Mouse (Mus musculus) adrenal gland, adult (tissue): ENCODE data around the gene Adamts12.

Experiments used
- DNase-seq, 2 experiments: peaks; one replicate each; pipeline ENCODE4 v3.0.0; 2022 to 2023; ENCODE audit warnings: low spot score in 1 of 2; ENCODE audit not compliant: inconsistent age in 2 of 2

The Adamts12 gene

GRCm38 (mm10) chr15:11075726-11076361 lies 11.3 kb downstream of the Adamts12 start:
- DNase-seq = no peak

- DNase-seq = no peak
These were observed 18.5 kb downstream of the Adamts12 start for GRCm38 (mm10) chr15:11082961-11083569.

DNA sequence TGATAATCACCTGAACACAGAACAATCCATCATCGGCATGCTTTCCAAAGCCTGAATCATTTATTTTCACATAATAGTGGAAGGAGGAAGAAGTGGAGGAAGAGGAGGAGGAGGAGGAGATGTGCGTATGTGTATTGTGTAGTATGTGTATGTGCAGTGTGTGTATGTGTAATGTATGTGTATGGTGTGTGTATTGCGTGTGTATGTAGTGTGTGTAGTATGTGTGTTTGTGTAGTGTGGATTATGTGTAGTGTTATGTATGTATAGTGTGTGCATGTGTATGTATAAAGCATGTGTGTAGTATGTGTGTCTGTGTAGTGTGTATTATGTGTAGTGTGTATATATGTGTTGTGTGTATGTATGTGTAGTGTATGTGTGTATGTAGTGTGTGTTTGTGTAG lies 19.1 kb downstream of the Adamts12 start:
- DNase-seq = no peak

DNA sequence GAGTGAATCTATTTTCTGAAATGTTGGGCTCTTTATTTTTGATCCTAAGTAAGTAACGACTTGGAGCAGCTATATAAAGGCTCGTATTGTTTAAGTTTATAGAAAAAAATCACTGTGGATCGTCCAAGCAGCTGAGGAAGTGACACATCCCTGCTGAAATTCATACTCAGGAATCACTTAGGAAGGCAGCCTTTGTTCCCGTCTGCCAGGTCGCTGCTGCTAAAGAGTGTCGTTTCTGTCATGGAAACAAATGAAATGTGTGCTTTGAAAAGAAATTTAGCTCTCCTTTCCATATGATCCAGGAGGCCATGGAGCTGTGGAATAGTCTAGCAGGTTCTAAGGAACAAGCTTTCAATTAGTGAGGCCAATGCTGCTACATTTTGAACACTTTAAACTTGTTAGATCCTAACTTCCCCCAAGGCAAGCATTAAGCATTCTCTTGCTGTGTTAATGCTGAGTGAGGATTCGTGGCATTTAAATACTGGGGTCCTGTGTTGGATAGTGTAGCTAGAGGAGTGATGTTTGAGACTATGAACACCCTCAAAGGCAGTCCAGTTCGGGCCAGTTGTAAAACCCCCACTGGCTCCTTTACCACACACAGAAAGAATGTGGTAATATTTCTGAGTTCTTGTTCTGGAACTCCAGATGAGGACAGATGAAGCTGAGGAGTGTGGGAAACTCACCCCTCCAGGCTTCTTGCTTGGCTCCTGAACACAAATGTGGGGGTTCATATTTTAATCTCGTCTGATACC lies 19.8 kb downstream of the Adamts12 start:
- DNase-seq = no peak

GRCm38 (mm10) chr15:11084993-11085365 lies 20.4 kb downstream of the Adamts12 start:
- no peak for DNase-seq

GRCm38 (mm10) chr15:11089494-11089893 lies 24.9 kb downstream of the Adamts12 start:
- no peak for DNase-seq

- no peak for DNase-seq
These were observed 31.0 kb downstream of the Adamts12 start for GRCm38 (mm10) chr15:11095566-11095965.

- DNase-seq = no peak
These were observed 33.5 kb downstream of the Adamts12 start for GRCm38 (mm10) chr15:11097967-11098702.

DNA sequence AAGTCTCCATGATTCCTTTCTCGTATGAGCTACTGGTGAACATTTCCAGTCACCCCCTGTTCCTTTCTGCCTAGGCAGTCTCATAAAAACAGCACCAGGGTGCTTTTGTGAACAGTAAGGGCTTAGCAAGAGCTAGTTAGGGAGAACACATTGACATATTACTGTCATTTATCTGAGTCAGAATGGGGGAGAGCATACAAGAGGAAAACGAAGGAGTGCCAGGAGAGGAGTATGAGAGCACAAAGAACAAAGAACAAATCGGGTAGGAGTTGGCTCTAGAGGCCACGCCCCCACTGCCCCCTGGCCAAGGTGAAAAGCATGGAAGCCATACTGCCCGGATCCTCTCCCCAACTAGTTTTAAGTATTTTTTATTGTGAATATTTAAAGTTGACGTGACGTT lies 34.4 kb downstream of the Adamts12 start:
- DNase-seq = no peak

DNA sequence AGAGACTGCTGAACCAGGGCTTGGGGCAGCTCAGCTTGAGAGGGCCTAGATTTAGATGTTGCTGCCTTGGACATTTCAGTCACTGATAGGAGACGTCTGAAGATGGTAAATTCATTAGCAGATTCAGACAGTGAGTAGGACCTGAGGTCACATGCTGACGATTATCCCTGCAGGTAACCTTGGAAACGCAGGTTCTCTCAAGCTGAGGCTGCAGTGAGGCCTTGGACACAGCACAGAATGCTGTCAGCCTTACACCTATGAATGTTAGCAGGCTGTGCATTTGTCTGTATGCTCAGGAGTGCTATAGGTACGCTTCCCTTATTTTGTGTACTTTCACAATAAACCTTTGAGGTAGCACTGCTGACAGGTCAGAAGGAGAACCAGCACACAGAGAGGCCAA lies 36.3 kb downstream of the Adamts12 start:
- no peak for DNase-seq

DNA sequence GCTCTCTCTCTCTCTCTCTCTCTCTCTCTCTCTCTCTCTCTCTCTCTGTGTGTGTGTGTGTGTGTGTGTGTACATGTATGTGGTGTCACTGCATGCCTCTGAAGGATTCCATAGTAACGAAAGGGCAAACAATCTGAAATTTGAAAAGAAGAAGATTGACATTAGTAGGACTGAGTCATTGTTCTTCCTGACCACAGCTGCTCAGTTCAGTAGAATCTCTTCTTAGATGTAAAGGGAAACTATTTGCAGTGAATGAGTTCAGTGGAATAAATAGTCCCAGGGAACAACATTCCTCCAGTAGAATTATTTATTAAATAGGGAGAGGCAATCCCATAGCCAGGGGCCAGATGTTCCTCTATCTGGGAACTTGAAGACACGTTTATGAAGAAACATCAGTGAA lies 40.5 kb downstream of the Adamts12 start:
- DNase-seq = no peak

DNA sequence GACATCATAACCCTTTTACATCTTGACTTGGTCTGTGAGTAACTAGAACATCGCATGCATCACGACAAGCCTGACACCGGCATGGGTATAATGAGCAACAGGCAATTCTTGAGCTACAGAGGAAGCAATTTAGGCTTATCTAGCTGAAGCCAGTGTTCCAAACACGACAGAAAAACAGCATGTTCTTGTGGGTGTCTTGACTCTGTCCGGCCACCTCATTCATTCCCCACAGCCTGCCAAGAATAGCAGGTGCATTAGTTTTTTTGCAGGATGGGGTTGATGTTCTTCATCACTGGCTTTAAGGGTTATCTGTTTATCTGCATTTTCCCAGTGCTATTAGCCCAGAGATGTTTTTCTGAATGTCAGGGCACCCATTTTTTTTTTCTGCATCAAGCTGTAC lies 42.8 kb downstream of the Adamts12 start:
- DNase-seq = peak in 1 of 2 experiments; percentile 5

GRCm38 (mm10) chr15:11114631-11115197 lies 50.1 kb downstream of the Adamts12 start:
- DNase-seq = no peak

- DNase-seq = peak; percentile 18 to 62
These were observed 51.7 kb downstream of the Adamts12 start for GRCm38 (mm10) chr15:11116303-11116702.

DNA sequence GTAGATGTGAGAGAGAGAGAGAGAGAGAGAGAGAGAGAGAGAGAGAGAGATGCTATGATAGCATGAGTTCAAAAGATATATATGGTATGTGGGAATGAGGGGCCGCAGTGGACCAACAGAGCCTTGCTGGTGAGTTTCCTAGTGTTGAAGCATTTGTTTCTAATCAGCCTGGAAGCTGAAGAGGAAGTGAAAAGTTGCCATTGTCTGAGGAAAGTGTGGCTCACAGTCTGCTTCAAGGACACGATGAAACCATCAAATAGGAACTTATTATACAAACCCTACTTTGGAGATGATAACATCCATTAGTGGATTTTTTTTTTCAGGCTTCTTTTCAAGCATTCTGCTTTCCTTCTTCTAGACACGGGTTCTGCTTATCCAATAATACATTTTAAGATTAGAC lies 52.3 kb downstream of the Adamts12 start:
- no peak for DNase-seq

GRCm38 (mm10) chr15:11118371-11118770 lies 53.8 kb downstream of the Adamts12 start:
- DNase-seq = no peak

- no peak for DNase-seq
These were observed 57.1 kb downstream of the Adamts12 start for GRCm38 (mm10) chr15:11121721-11122120.

DNA sequence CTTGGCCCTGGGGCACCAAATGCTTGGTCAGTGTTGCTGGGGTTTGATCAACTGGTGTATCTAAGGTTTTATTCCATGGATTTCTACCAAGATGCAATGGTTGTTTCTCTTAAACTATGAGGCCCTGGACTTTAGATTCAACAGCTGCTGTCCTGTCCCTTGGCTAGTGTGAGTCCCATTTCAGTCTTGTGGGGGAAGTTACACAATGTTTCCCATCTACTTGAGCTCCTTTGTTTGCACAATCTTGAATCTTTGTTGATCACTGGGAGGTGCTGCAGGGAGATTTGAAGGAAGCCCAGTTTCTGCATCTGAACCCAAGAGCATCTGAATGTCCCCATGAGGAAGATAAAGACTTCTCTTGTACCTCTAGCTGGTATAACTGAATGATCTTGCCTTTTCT lies 60.8 kb downstream of the Adamts12 start:
- DNase-seq = no peak

GRCm38 (mm10) chr15:11128457-11128856 lies 63.9 kb downstream of the Adamts12 start:
- DNase-seq = no peak

DNA sequence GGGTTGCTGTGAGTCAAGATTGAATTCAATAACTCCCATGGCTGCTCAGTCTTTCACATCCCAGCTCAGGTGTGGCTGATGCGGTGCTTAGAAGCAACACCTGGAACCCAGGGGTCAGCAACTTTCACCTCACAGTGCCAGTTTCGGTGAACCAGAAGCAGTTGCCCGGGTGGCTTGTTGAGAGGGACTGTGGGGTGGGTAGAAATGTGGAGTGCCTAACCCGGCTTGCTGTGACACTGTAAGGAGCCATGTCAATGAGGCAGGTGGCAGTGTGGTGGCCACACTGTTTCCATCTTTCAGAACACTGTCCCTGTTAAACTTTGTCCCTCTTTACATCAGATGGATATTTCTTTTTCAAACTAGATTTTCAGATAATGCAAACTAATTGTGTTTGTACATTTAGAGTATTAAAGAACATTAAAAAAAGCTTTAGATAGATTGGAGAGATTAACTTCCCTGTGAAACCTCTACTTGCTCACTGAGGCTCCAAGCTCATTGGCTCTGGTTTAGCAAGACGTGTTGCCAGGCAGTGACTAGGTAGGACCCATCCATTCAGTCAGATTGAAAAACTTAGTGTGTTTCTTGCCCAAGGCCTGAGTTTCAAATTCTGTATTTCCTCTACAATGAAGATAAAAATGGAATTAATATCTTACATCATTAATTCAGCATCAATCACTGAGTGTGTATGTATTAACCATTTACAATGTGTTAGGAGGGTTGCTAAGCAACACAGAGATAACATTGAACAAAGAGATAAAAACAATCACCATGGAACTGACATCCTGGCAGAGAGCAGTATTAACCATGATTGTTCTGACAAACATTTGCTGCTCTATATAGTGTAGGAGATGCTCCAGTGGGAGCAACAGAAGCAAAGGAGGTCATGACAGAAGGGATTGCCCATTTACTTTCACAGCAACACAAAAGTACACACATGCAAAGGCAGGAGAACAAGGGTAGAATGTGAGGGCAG lies 68.3 kb downstream of the Adamts12 start:
- DNase-seq = no peak
